12 mouse cellular contexts compared by ENCODE assay signal in genomic region chr16:91379412-91379811, GRCm38 (mm10). TPM values are rescaled to one million over a fixed set of nuclear protein-coding genes. Genes with fewer than 3 reads are reported as not detected.
A peak's percentile ranks its signal among the peaks of the same experiment; 100 is the strongest.
DNase-seq lines count a peak whose midpoint lies in the region; ATAC-seq and TF ChIP-seq lines count a peak whose summit lies in the region.
"Had no signal": no experiment of that assay in that cellular context is flagged by ENCODE, and none has a peak within 500 bp of the region (broad histone marks: within the 10 kb centered on the region; RNA-seq: fewer than 3 reads in every experiment).

No protein-coding gene starts in this region.

- peak overlapping the region; percentile 60 for H3K4me2 ChIP-seq in heart, embryonic 13.5 days
- no peak overlapping the region for H3K4me2 ChIP-seq in forebrain, embryonic 16.5 days (ENCODE audit: low read length)
- H3K4me2 ChIP-seq in liver, embryonic 16.5 days (ENCODE audit: low read depth, low read length): no peak overlapping the region

- no peak for TF ChIP-seq POLR2A in ES-Bruce4 (IDR thresholded peaks at IDR 0.05; ENCODE audit: insufficient read depth, low read length)

- no peak for ATAC-seq in heart, embryonic 13.5 days (ENCODE audit: extremely low read depth, insufficient number of reproducible peaks, low FRiP score, low TSS enrichment)
- ATAC-seq in forebrain, embryonic 16.5 days: peak; percentile 47; the same call in 1 of the 2 replicates
- no peak for ATAC-seq in liver, embryonic 16.5 days (ENCODE audit: low read depth)
- ATAC-seq in CD4-positive, CD25-positive, alpha-beta regulatory T cell, adult 4 months: no peak
- ATAC-seq in megakaryocyte-erythroid progenitor cell, adult 5-6 weeks (replicated peaks; ENCODE audit: low FRiP score, low TSS enrichment, poor library complexity, severe bottlenecking): no peak
- ATAC-seq: activated CD4-positive, CD25-positive, alpha-beta regulatory T cell, adult 4 months had no signal

- H3K9me3 ChIP-seq in heart, embryonic 13.5 days: no peaks in the 10 kb centered on the region
- no peaks in the 10 kb centered on the region for H3K9me3 ChIP-seq in ES-Bruce4 (replicated peaks; ENCODE audit: control insufficient read depth, insufficient read depth, low read length, poor library complexity, severe bottlenecking)
- H3K9me3 ChIP-seq in forebrain, embryonic 16.5 days (ENCODE audit: control insufficient read depth, low read length): no peaks in the 10 kb centered on the region
- no peaks in the 10 kb centered on the region for H3K9me3 ChIP-seq in liver, embryonic 16.5 days (replicated peaks; ENCODE audit: control insufficient read depth, low read length)

- H3K36me3 ChIP-seq in heart, embryonic 13.5 days: peaks cover 38% of the 10 kb centered on the region
- no peaks in the 10 kb centered on the region for H3K36me3 ChIP-seq in ES-Bruce4 (ENCODE audit: control insufficient read depth, insufficient read depth, low read length, poor library complexity, severe bottlenecking)
- no peaks in the 10 kb centered on the region; the same call in 1 of the 2 replicates for H3K36me3 ChIP-seq in forebrain, embryonic 16.5 days (ENCODE audit: control insufficient read depth, insufficient read depth)
- peaks cover 23% of the 10 kb centered on the region for H3K36me3 ChIP-seq in liver, embryonic 16.5 days (ENCODE audit: control insufficient read depth, insufficient read depth)

- DNase-seq in heart, adult 8-10 months (ENCODE audit: low spot score): no peak
- no peak for DNase-seq in ovary, postnatal 10 days (ENCODE audit: low spot score)

- no peaks in the 10 kb centered on the region for H3K27me3 ChIP-seq in heart, embryonic 13.5 days (replicated peaks)
- H3K27me3 ChIP-seq in ES-Bruce4 (ENCODE audit: control insufficient read depth, insufficient read depth, low read length, poor library complexity, severe bottlenecking): no peaks in the 10 kb centered on the region
- H3K27me3 ChIP-seq in forebrain, embryonic 16.5 days (replicated peaks; ENCODE audit: control insufficient read depth, insufficient read depth, low read length): no peaks in the 10 kb centered on the region
- no peaks in the 10 kb centered on the region for H3K27me3 ChIP-seq in liver, embryonic 16.5 days (ENCODE audit: control insufficient read depth, insufficient read depth, low read depth, low read length)

- TF ChIP-seq CTCF in ES-Bruce4 (IDR thresholded peaks at IDR 0.05; ENCODE audit: low read depth, low read length): no peak

- peak overlapping the region; percentile 74 for H3K27ac ChIP-seq in heart, embryonic 13.5 days (replicated peaks)
- H3K27ac ChIP-seq in ES-Bruce4 (ENCODE audit: insufficient read depth, low read length): peak overlapping the region; percentile 17
- peak overlapping the region; percentile 58 for H3K27ac ChIP-seq in forebrain, embryonic 16.5 days (ENCODE audit: low read length)
- peak overlapping the region; percentile 47; the same call in 1 of the 2 replicates for H3K27ac ChIP-seq in liver, embryonic 16.5 days (ENCODE audit: low read length)

- 44% methylated on average over 3 of the region's 3 CpGs for WGBS in heart, embryonic 13.5 days
- 10% methylated on average over 3 of the region's 3 CpGs for WGBS in forebrain, embryonic 16.5 days
- 78% methylated on average over 3 of the region's 3 CpGs for WGBS in liver, embryonic 16.5 days (ENCODE audit: insufficient replicate concordance)

- H3K4me1 ChIP-seq in heart, embryonic 13.5 days: peaks cover 39% of the 10 kb centered on the region
- H3K4me1 ChIP-seq in ES-Bruce4 (ENCODE audit: control insufficient read depth, insufficient read depth, low read length): peaks cover 2% of the 10 kb centered on the region
- peaks cover 8% of the 10 kb centered on the region for H3K4me1 ChIP-seq in forebrain, embryonic 16.5 days (replicated peaks; ENCODE audit: control insufficient read depth, insufficient read depth, low read length)
- peaks cover 50% of the 10 kb centered on the region for H3K4me1 ChIP-seq in liver, embryonic 16.5 days (ENCODE audit: control insufficient read depth, low read depth, low read length)

- no peak overlapping the region for H3K4me3 ChIP-seq in heart, embryonic 13.5 days
- no peak overlapping the region for H3K4me3 ChIP-seq in ES-Bruce4 (ENCODE audit: low read depth, low read length)
- no peak overlapping the region for H3K4me3 ChIP-seq in forebrain, embryonic 16.5 days (replicated peaks; ENCODE audit: low read length)
- no peak overlapping the region for H3K4me3 ChIP-seq in liver, embryonic 16.5 days (ENCODE audit: low read depth, low read length)

- no peak overlapping the region; the same call in 1 of the 2 replicates for H3K9ac ChIP-seq in heart, embryonic 13.5 days
- H3K9ac ChIP-seq in ES-Bruce4 (ENCODE audit: low read depth, poor library complexity, severe bottlenecking): no peak overlapping the region
- no peak overlapping the region for H3K9ac ChIP-seq in forebrain, embryonic 16.5 days (replicated peaks; ENCODE audit: low read depth, low read length)
- no peak overlapping the region for H3K9ac ChIP-seq in liver, embryonic 16.5 days (ENCODE audit: low read depth, low read length)

- TF ChIP-seq EP300 in ES-Bruce4 (IDR thresholded peaks at IDR 0.05; ENCODE audit: insufficient read depth, low read depth, low read length): no peak

RNA-seq across cellular contexts. Expression of gene Ifnar2, which starts 6.8 kb away (rescaled TPM):
- polyA plus RNA-seq in heart, embryonic 13.5 days (2015; fragmentation: Nextera tagmentation; extraction: Ambion mirVana): 51.2 and 56.5 TPM in 2 replicates
- 10 to 100 TPM; 27.6 to 35.3 (median 32.6) TPM for total RNA-seq in heart, adult 8-10 months (2022)
- 13.4 and 19.6 TPM in 2 replicates for polyA plus RNA-seq in ES-Bruce4 (2011; ENCODE audit: insufficient read depth, insufficient read length, low read depth, missing spikeins)
- 44.2 and 50.3 TPM in 2 replicates for polyA plus RNA-seq in forebrain, embryonic 16.5 days (2015; fragmentation: Nextera tagmentation; extraction: Ambion mirVana)
- 92.9 and 95.8 TPM in 2 replicates for polyA plus RNA-seq in liver, embryonic 16.5 days (2015; fragmentation: Nextera tagmentation; extraction: Ambion mirVana)
- polyA plus RNA-seq in CD4-positive, CD25-positive, alpha-beta regulatory T cell, adult 4 months (2017; shearing (Covaris generic)): 10 to 100 TPM; 45.8 to 48.2 TPM
- 51.9 and 52.4 TPM in 2 replicates for total RNA-seq in megakaryocyte-erythroid progenitor cell, adult 5-6 weeks (2014; fragmentation: Nextera tagmentation)
- 47.2 and 50.8 TPM in 2 replicates for total RNA-seq in megakaryocyte-erythroid progenitor cell, adult 5-6 weeks (2017)

RNA-seq across cellular contexts. Expression of gene Gm21970, which starts 12.1 kb away (rescaled TPM):
- polyA plus RNA-seq in heart, embryonic 13.5 days (2015; fragmentation: Nextera tagmentation; extraction: Ambion mirVana): not detected in 2 replicates
- not detected for total RNA-seq in heart, adult 8-10 months (2022)
- 1.6 TPM in 1 of 2 replicates, not detected in the other for polyA plus RNA-seq in ES-Bruce4 (2011; ENCODE audit: insufficient read depth, insufficient read length, low read depth, missing spikeins)
- polyA plus RNA-seq in forebrain, embryonic 16.5 days (2015; fragmentation: Nextera tagmentation; extraction: Ambion mirVana): not detected in 2 replicates
- polyA plus RNA-seq in liver, embryonic 16.5 days (2015; fragmentation: Nextera tagmentation; extraction: Ambion mirVana): not detected in 2 replicates
- polyA plus RNA-seq in CD4-positive, CD25-positive, alpha-beta regulatory T cell, adult 4 months (2017; shearing (Covaris generic)): not detected
- 7.6 TPM in 1 of 2 replicates, not detected in the other for total RNA-seq in megakaryocyte-erythroid progenitor cell, adult 5-6 weeks (2014; fragmentation: Nextera tagmentation)
- not detected in 2 replicates for total RNA-seq in megakaryocyte-erythroid progenitor cell, adult 5-6 weeks (2017)
- total RNA-seq: common myeloid progenitor, adult 5-6 weeks; gastrocnemius, postnatal 4 days had no signal
- polyA plus RNA-seq: limb, embryonic 11.5 days had no signal

RNA-seq across cellular contexts. Expression of gene Il10rb, which starts 26.6 kb away (rescaled TPM):
- 44.8 and 48.9 TPM in 2 replicates for polyA plus RNA-seq in heart, embryonic 13.5 days (2015; fragmentation: Nextera tagmentation; extraction: Ambion mirVana)
- 100 to 1,000 TPM; 116 to 131 (median 129) TPM for total RNA-seq in heart, adult 8-10 months (2022)
- 3.5 and 4.3 TPM in 2 replicates for polyA plus RNA-seq in ES-Bruce4 (2011; ENCODE audit: insufficient read depth, insufficient read length, low read depth, missing spikeins)
- polyA plus RNA-seq in forebrain, embryonic 16.5 days (2015; fragmentation: Nextera tagmentation; extraction: Ambion mirVana): 8.9 and 10.7 TPM in 2 replicates
- polyA plus RNA-seq in liver, embryonic 16.5 days (2015; fragmentation: Nextera tagmentation; extraction: Ambion mirVana): 32.3 and 33.6 TPM in 2 replicates
- polyA plus RNA-seq in CD4-positive, CD25-positive, alpha-beta regulatory T cell, adult 4 months (2017; shearing (Covaris generic)): 100 to 1,000 TPM; 131 to 143 TPM
- total RNA-seq in megakaryocyte-erythroid progenitor cell, adult 5-6 weeks (2014; fragmentation: Nextera tagmentation): 17.3 and 20.6 TPM in 2 replicates
- 23.1 and 29.0 TPM in 2 replicates for total RNA-seq in megakaryocyte-erythroid progenitor cell, adult 5-6 weeks (2017)

Comparison
In these comparisons a context has a peak if more than half of its experiments do, and no peak if none do; other contexts are left out.
1. H3K27ac ChIP-seq: peak in every context shown above with its lines; median percentile 74 in heart, embryonic 13.5 days; 58 in forebrain, embryonic 16.5 days; 47 in liver, embryonic 16.5 days; 17 in ES-Bruce4.